In the genomic region with DNA sequence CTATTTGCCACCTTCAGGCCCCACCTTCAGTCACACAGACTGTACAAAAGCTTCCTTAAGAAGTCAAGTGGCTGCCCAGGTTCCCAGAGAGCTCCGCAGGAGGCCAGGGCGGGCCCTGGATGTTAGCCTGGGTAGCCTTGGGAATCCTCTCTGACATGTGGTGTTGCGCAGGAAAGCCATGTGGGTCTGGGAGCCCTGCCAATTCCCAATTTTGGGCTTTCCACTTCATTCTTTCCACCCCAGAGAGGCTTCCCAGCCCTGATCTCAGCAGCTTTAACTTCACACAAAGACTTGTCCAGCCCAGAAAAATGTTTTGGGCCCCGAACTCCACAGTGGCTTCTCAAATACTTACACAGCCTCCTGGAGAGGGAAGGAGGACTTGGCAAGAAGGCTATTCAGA, we compare ENCODE assay signal across 9 mouse cellular contexts. TPM values are rescaled to one million over a fixed set of nuclear protein-coding genes. Genes with fewer than 3 reads are reported as not detected.
DNase-seq lines count a peak whose midpoint lies in the region; ATAC-seq lines count a peak whose summit lies in the region.
"Had no signal": no experiment of that assay in that cellular context is flagged by ENCODE, and none has a peak within 500 bp of the region (broad histone marks: within the 10 kb centered on the region; RNA-seq: fewer than 3 reads in every experiment).

No protein-coding gene starts in this region.

- peaks cover 74% of the 10 kb centered on the region for H3K4me1 ChIP-seq in embryonic facial prominence, embryonic 15.5 days

- H3K9ac ChIP-seq in embryonic facial prominence, embryonic 15.5 days: no peak overlapping the region

- peak overlapping the region; percentile 89 for H3K27ac ChIP-seq in embryonic facial prominence, embryonic 15.5 days (replicated peaks)

- no peak overlapping the region for H3K4me3 ChIP-seq in embryonic facial prominence, embryonic 15.5 days (replicated peaks)
- H3K4me3 ChIP-seq: megakaryocyte, embryonic 14.5 days had no signal

- no peaks in the 10 kb centered on the region for H3K27me3 ChIP-seq in embryonic facial prominence, embryonic 15.5 days

- ATAC-seq in embryonic facial prominence, embryonic 15.5 days (ENCODE audit: insufficient number of reproducible peaks, low FRiP score, low TSS enrichment, low read depth): peak; percentile 80

- H3K4me2 ChIP-seq in embryonic facial prominence, embryonic 15.5 days (replicated peaks): peak overlapping the region; percentile 20; the same call in 1 of the 2 replicates

- whole genome bisulfite sequencing in embryonic facial prominence, embryonic 15.5 days: 12% methylated on average over 4 of the region's 4 CpGs

- DNase-seq in ES-CJ7 (ENCODE audit: low read depth, low spot score): peak; percentile 65
- DNase-seq in adipocyte (ENCODE audit: low spot score): peak; percentile 96
- peak; percentile 78 to 81 for DNase-seq in heart, postnatal 14 days
- peak; percentile 57 to 66 for DNase-seq in layer of hippocampus, postnatal 10 days (ENCODE audit: low spot score in 2 of 2)
- DNase-seq in lung, postnatal 36 days: peak; percentile 77
- DNase-seq in spleen, postnatal 36 days (ENCODE audit: low spot score in 2 of 2): no peak
- no peak for DNase-seq in embryo, embryonic 11 days

- H3K36me3 ChIP-seq in embryonic facial prominence, embryonic 15.5 days: no peaks in the 10 kb centered on the region

- no peaks in the 10 kb centered on the region for H3K9me3 ChIP-seq in embryonic facial prominence, embryonic 15.5 days (replicated peaks)
- H3K9me3 ChIP-seq: megakaryocyte, embryonic 14.5 days had no signal

- intact Hi-C loops in heart, postnatal 14 days (cut with DNase I): no loop called here

RNA-seq across cellular contexts. Expression of gene Lax1, which starts 54.7 kb away (rescaled TPM):
- 0.45 and 0.53 TPM in 2 replicates for polyA plus RNA-seq in embryonic facial prominence, embryonic 15.5 days (2015; fragmentation: Nextera tagmentation; extraction: Ambion mirVana)
- total RNA-seq in heart, postnatal 14 days (2021): under 1 TPM; 0.19 to 0.51 TPM
- total RNA-seq in layer of hippocampus, postnatal 10 days (2021): under 1 TPM in 1 of 2 experiments, not detected in 1; 0.29 TPM

RNA-seq across cellular contexts. Expression of gene Atp2b4, which starts 56.2 kb away (rescaled TPM):
- polyA plus RNA-seq in embryonic facial prominence, embryonic 15.5 days (2015; fragmentation: Nextera tagmentation; extraction: Ambion mirVana): 22.3 and 24.4 TPM in 2 replicates
- total RNA-seq in heart, postnatal 14 days (2021): 10 to 100 TPM; 29.9 to 32.2 TPM
- total RNA-seq in layer of hippocampus, postnatal 10 days (2021): 100 to 1,000 TPM; 102 to 107 TPM

Comparison
In these comparisons a context has a peak if more than half of its experiments do, and no peak if none do; other contexts are left out.
1. DNase-seq: peak in ES-CJ7 (single experiment), adipocyte (single experiment), heart, postnatal 14 days (2 of 2), layer of hippocampus, postnatal 10 days (2 of 2) and lung, postnatal 36 days (single experiment); none in spleen, postnatal 36 days (0 of 2) and embryo, embryonic 11 days (single experiment).